Mouse (Mus musculus) MEL (cell line): ENCODE results near the gene Pten. TPM values are rescaled to one million over a fixed set of nuclear protein-coding genes. Genes with fewer than 3 reads are reported as not detected.
"Not testable (repeated sequence)": the region's sequence is repeated elsewhere in the genome, so short reads cannot be mapped to it uniquely, and the experiment has no call there.

Experiments
- DNase-seq: peaks from one replicate; pipeline ENCODE4 v3.0.0; 2011; ENCODE audit warnings: low read depth, low spot score
- H3K27ac ChIP-seq: 2 replicates; pipeline ENCODE4 v1.5.1; 2012; ENCODE audit warnings: low read depth, mild to moderate bottlenecking, control low read depth, low read length, moderate library complexity; ENCODE audit not compliant: control insufficient read depth
- H3K27me3 ChIP-seq, 2 experiments: fragments of 150-350 bp in 1 of 2; sonication (generic) in 1 of 2; 2 replicates each; pipeline ENCODE4 v1.6.1; 2012; ENCODE audit warnings: low read length in 2 of 2, mild to moderate bottlenecking in 2 of 2, improper control_type of control experiment in 1 of 2, moderate library complexity in 1 of 2; ENCODE audit not compliant: insufficient read depth in 2 of 2, control insufficient read depth in 1 of 2
- H3K36me3 ChIP-seq, 2 experiments: 2 replicates each; pipeline ENCODE4 v1.6.1; 2012 to 2014; ENCODE audit warnings: low read length in 2 of 2, improper control_type of control experiment in 1 of 2, inconsistent platforms in 1 of 2, mild to moderate bottlenecking in 1 of 2; ENCODE audit not compliant: insufficient read depth in 2 of 2, control insufficient read depth in 1 of 2
- H3K4me1 ChIP-seq, 2 experiments: fragments of 150-350 bp in 1 of 2; sonication (generic) in 1 of 2; 2 replicates each; pipeline ENCODE4 v1.6.1; 2012; ENCODE audit warnings: low read length in 2 of 2, improper control_type of control experiment in 1 of 2, mild to moderate bottlenecking in 1 of 2; ENCODE audit not compliant: insufficient read depth in 2 of 2, control insufficient read depth in 1 of 2
- H3K4me3 ChIP-seq, 2 experiments: fragments of 150-350 bp in 1 of 2; sonication (generic) in 1 of 2; 2 replicates each; pipeline ENCODE4 v1.5.1; 2012; ENCODE audit warnings: low read depth in 2 of 2, low read length in 2 of 2, mild to moderate bottlenecking in 2 of 2, moderate library complexity in 2 of 2, control low read depth in 1 of 2, improper control_type of control experiment in 1 of 2; ENCODE audit not compliant: control insufficient read depth in 1 of 2, insufficient read depth in 1 of 2
- H3K79me2 ChIP-seq: 2 replicates; pipeline ENCODE4 v1.6.1; 2012; ENCODE audit warnings: mild to moderate bottlenecking, low read length, moderate library complexity; ENCODE audit not compliant: control insufficient read depth, poor library complexity, insufficient read depth
- H3K9ac ChIP-seq: 2 replicates; pipeline ENCODE4 v1.6.1; 2012; ENCODE audit warnings: low read depth, mild to moderate bottlenecking, control low read depth, low read length, moderate library complexity; ENCODE audit not compliant: control insufficient read depth, poor library complexity, severe bottlenecking
- H3K9me3 ChIP-seq: fragments of 150-350 bp; sonication (generic); replicated peaks from 2 replicates; pipeline ENCODE4 v1.6.1; 2012; ENCODE audit warnings: mild to moderate bottlenecking, low read length, improper control_type of control experiment, moderate library complexity; ENCODE audit not compliant: insufficient read depth
- BHLHE40 ChIP-seq: IDR thresholded peaks from 2 replicates; pipeline ENCODE4 v1.6.1; 2012; ENCODE audit warnings: low read depth, mild to moderate bottlenecking, inconsistent platforms, low read length, improper control_type of control experiment, borderline replicate concordance
- ELF1 ChIP-seq: IDR thresholded peaks from 2 replicates; pipeline ENCODE4 v1.6.1; 2014; ENCODE audit warnings: low read depth, mild to moderate bottlenecking, inconsistent platforms, low read length, improper control_type of control experiment, moderate library complexity
- EP300 ChIP-seq, 2 experiments: IDR thresholded peaks; 2 replicates each; pipeline ENCODE4 v1.6.1; 2011; ENCODE audit warnings: improper control_type of control experiment in 2 of 2, low read length in 2 of 2, low read depth in 1 of 2, mild to moderate bottlenecking in 1 of 2
- ETS1 ChIP-seq: IDR thresholded peaks from 2 replicates; pipeline ENCODE4 v1.6.1; 2012; ENCODE audit warnings: low read depth, mild to moderate bottlenecking, inconsistent platforms, low read length, improper control_type of control experiment, moderate library complexity
- GABPA ChIP-seq: IDR thresholded peaks from 2 replicates; pipeline ENCODE4 v1.6.1; 2012; ENCODE audit warnings: low read depth, mild to moderate bottlenecking, inconsistent platforms, low read length, improper control_type of control experiment, moderate library complexity
- GATA1 ChIP-seq: IDR thresholded peaks from 2 replicates; pipeline ENCODE4 v1.6.1; 2011; ENCODE audit warnings: low read depth, low read length, improper control_type of control experiment
- KAT2A ChIP-seq: conservative IDR thresholded peaks from 2 replicates; pipeline ENCODE4 v1.6.1; 2012; ENCODE audit warnings: low read depth, low read length, improper control_type of control experiment, inconsistent platforms
- MAFK ChIP-seq: IDR thresholded peaks from 2 replicates; pipeline ENCODE4 v1.6.1; 2011; ENCODE audit warnings: low read depth, mild to moderate bottlenecking, low read length, improper control_type of control experiment, borderline replicate concordance
- MAX ChIP-seq: IDR thresholded peaks from 2 replicates; pipeline ENCODE4 v1.6.1; 2011; ENCODE audit warnings: low read length, improper control_type of control experiment
- MAZ ChIP-seq: IDR thresholded peaks from 2 replicates; pipeline ENCODE4 v1.6.1; 2012; ENCODE audit warnings: low read depth, mild to moderate bottlenecking, inconsistent platforms, low read length, improper control_type of control experiment
- MEF2A ChIP-seq: IDR thresholded peaks from 2 replicates; pipeline ENCODE4 v1.6.1; 2014; ENCODE audit warnings: low read depth, mild to moderate bottlenecking, inconsistent platforms, low read length, improper control_type of control experiment; ENCODE audit not compliant: poor library complexity, insufficient replicate concordance, severe bottlenecking; ENCODE audit errors: extremely low read depth
- MXI1 ChIP-seq: IDR thresholded peaks from 2 replicates; pipeline ENCODE4 v1.6.1; 2011; ENCODE audit warnings: mild to moderate bottlenecking, low read depth, low read length, improper control_type of control experiment
- MYC ChIP-seq: IDR thresholded peaks from 2 replicates; pipeline ENCODE4 v1.6.1; 2011; ENCODE audit warnings: low read depth, mild to moderate bottlenecking, low read length, improper control_type of control experiment, moderate library complexity
- NRF1 ChIP-seq: IDR thresholded peaks from 2 replicates; pipeline ENCODE4 v1.6.1; 2014; ENCODE audit warnings: low read depth, mild to moderate bottlenecking, inconsistent platforms, low read length, improper control_type of control experiment, moderate library complexity; ENCODE audit not compliant: poor library complexity, insufficient read depth, severe bottlenecking
- RAD21 ChIP-seq: IDR thresholded peaks from 2 replicates; pipeline ENCODE4 v1.6.1; 2011; ENCODE audit warnings: mild to moderate bottlenecking, low read depth, low read length, improper control_type of control experiment
- SIN3A ChIP-seq: IDR thresholded peaks from 2 replicates; pipeline ENCODE4 v1.6.1; 2012; ENCODE audit warnings: low read length, improper control_type of control experiment, inconsistent platforms
- USF1 ChIP-seq: IDR thresholded peaks from 2 replicates; pipeline ENCODE4 v1.6.1; 2014; ENCODE audit warnings: low read depth, mild to moderate bottlenecking, inconsistent platforms, low read length, improper control_type of control experiment, moderate library complexity
- USF2 ChIP-seq, 2 experiments: IDR thresholded peaks; 2 replicates each; pipeline ENCODE4 v1.6.1; 2011 to 2012; ENCODE audit warnings: improper control_type of control experiment in 2 of 2, low read length in 2 of 2, borderline replicate concordance in 1 of 2, inconsistent platforms in 1 of 2, low read depth in 1 of 2, mild to moderate bottlenecking in 1 of 2; ENCODE audit not compliant: insufficient read depth in 1 of 2
- ZMIZ1 ChIP-seq: IDR thresholded peaks from 2 replicates; pipeline ENCODE4 v1.6.1; 2012; ENCODE audit warnings: low read depth, mild to moderate bottlenecking, inconsistent platforms, low read length, improper control_type of control experiment, moderate library complexity
- polyA plus RNA-seq, 2 experiments: library from polyadenylated mRNA; stranded (reverse) in 1 of 2; unstranded in 1 of 2; fragments of >175 nt in 1 of 2; fragments of >200 nt in 1 of 2; gene quantifications; 2 replicates each; pipeline versions ENCODE4 v1.2.1 to v1.2.4; 2012; ENCODE audit warnings: low replicate concordance in 2 of 2, low read depth in 1 of 2; ENCODE audit not compliant: insufficient read length in 2 of 2, insufficient read depth in 1 of 2, missing spikeins in 1 of 2
- total RNA-seq: library from RNA; depleted of rRNA; stranded (reverse); fragments of 300-350 nt; gene quantifications from 2 replicates; pipeline ENCODE4 v1.2.3, GENCODE M21; 2012

Gene Pten
- total and polyA plus RNA-seq, 3 experiments = 22.7 to 104 (median 35.8) TPM

- H3K4me3 ChIP-seq = no peak overlapping the region
- H3K27me3 ChIP-seq = no peaks in the 10 kb centered on the region
- H3K27ac ChIP-seq = no peak overlapping the region
- peaks cover 4 to 36% of the 10 kb centered on the region in 2 experiments for H3K36me3 ChIP-seq
- no peak overlapping the region for H3K9ac ChIP-seq
- peaks cover 3% of the 10 kb centered on the region; the same call in 1 of the 2 replicates for H3K79me2 ChIP-seq
- H3K4me1 ChIP-seq = 0 out of 4 replicates have a peak, but pooled peaks cover 0 to 3% of the 10 kb centered on the region in 2 experiments
- H3K9me3 ChIP-seq = no peaks in the 10 kb centered on the region
- no peak for TF ChIP-seq ELF1
- no peak for TF ChIP-seq MYC
- TF ChIP-seq KAT2A = no peak
- TF ChIP-seq MAX = no peak
- no peak for TF ChIP-seq RAD21
- no peak for TF ChIP-seq GATA1
- no peak for TF ChIP-seq GABPA
- TF ChIP-seq MXI1 = no peak
- TF ChIP-seq MEF2A = no peak
- TF ChIP-seq EP300 (IDR thresholded peaks at IDR 0.05; ENCODE audit: low read depth in 1 of 2, low read length in 2 of 2) = no peak
- no peak for TF ChIP-seq ETS1
- DNase-seq = no peak
These were observed 51.8 kb downstream of the Pten start for GRCm38 (mm10) chr19:32809117-32809516.

- no peak overlapping the region for H3K9ac ChIP-seq
- no peaks in the 10 kb centered on the region for H3K79me2 ChIP-seq
- H3K4me1 ChIP-seq = no peaks in the 10 kb centered on the region
- no peak for TF ChIP-seq USF1
- TF ChIP-seq USF2 (IDR thresholded peaks at IDR 0.05; ENCODE audit: borderline replicate concordance in 1 of 2, insufficient read depth in 1 of 2, low read depth in 1 of 2, low read length in 2 of 2) = no peak
- no peak for TF ChIP-seq NRF1
- TF ChIP-seq SIN3A = no peak
- TF ChIP-seq MAZ = no peak
- TF ChIP-seq ZMIZ1 = no peak
- TF ChIP-seq MAFK = no peak
- TF ChIP-seq MYC = no peak
- TF ChIP-seq BHLHE40 = no peak
- TF ChIP-seq RAD21 = no peak
- TF ChIP-seq, all 39 proteins: peak for 0
- Histone ChIP-seq H3K36me3 (peaks cover 0 to 36% of the 10 kb centered on the region in 2 experiments; a peak in 3 of 4 replicates), H3K27ac (no peak overlapping the region), H3K9me3 (no peaks in the 10 kb centered on the region), H3K4me3 (no peak overlapping the region), H3K27me3 (no peaks in the 10 kb centered on the region)
- DNase-seq = no peak
These were observed 61.5 kb downstream of the Pten start for GRCm38 (mm10) chr19:32818759-32819158.

GRCm38 (mm10) chr19:32822959-32823358 lies 65.7 kb downstream of the Pten start:
- H3K36me3 ChIP-seq = peaks cover 0 to 20% of the 10 kb centered on the region in 2 experiments; a peak in 3 of 4 replicates
- H3K4me3 ChIP-seq, H3K9ac ChIP-seq, H3K27ac ChIP-seq, DNase-seq, H3K9me3 ChIP-seq, H3K4me1 ChIP-seq, H3K27me3 ChIP-seq, H3K79me2 ChIP-seq: not testable (repeated sequence)
